Mouse (Mus musculus): Measurements from ENCODE around the gene Tnrc6a. TPM values are rescaled to one million over a fixed set of nuclear protein-coding genes. Genes with fewer than 3 reads are reported as not detected.

Gene Tnrc6a
- 20.1 and 23.8 TPM in 2 replicates for total RNA-seq (2012; rRNA removed)
- 13.5 and 16.3 TPM in 2 replicates for total RNA-seq (2014; rRNA removed)
- 48.0 and 62.0 TPM in 2 replicates for polyA plus RNA-seq (2012; ENCODE audit: insufficient read length, low read depth)

DNA sequence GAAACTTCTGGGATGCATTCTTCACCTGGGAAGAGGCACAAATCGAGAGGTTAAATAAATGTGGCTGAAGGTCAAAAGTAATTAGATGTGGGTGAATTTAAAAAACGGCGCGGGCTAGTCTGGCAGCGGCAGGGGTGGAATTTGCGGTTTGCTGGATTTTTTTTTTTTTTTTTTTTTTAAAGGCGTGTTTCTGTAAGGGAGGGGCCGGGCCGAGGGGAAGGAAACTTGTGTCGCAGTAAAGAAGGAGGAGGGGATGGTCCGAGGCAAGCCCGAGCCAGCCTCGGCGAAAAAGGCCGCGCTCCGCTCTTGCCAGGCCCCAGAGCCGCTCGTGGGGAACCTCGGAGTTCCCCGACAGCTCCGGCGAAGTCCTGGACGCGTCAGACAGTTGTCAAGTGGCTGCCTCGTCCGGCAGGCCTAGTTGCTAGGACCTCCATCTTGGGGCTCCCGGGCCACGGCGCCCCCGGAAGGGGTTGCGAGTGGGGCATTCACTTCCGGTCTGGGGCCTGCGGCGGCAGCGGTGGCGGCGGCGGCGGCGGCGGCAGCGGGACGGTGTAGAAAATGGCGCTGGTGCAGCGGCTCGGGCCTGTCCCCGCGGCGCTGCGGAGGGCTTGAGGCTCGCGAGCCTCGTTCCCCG lies at the start of gene Tnrc6a:
Tnrc6a (plus strand) TSS at position 221 of the 634 bp plus-strand sequence.
- Histone ChIP-seq H3K79me2 (replicated peaks; ENCODE audit: control insufficient read depth, extremely low read depth, insufficient read depth, poor library complexity, severe bottlenecking) (peaks cover 32% of the 10 kb centered on the region), H3K4me1 (ENCODE audit: control insufficient read depth in 1 of 2, insufficient read depth in 2 of 2) (peaks cover 0 to 35% of the 10 kb centered on the region in 2 experiments; a peak in 2 of 4 replicates), H3K9me3 (replicated peaks; ENCODE audit: low read length) (no peaks in the 10 kb centered on the region), H3K27me3 (replicated peaks) (no peaks in the 10 kb centered on the region), H3K27ac (ENCODE audit: insufficient read depth, low read depth) (peak within 1 kb of the TSS; percentile 90), H3K4me2 (ENCODE audit: insufficient read depth, low read depth, poor library complexity, severe bottlenecking) (peak within 1 kb of the TSS; percentile 84), H3K9ac (ENCODE audit: insufficient read depth, low read depth) (peak within 1 kb of the TSS; percentile 95), H3K36me3 (replicated peaks in 1 of 2; ENCODE audit: control insufficient read depth in 1 of 2, insufficient read depth in 1 of 2, low read length in 1 of 2) (peaks cover 2 to 24% of the 10 kb centered on the region in 2 experiments), H3K4me3 (replicated peaks in 1 of 3; ENCODE audit: low read depth in 2 of 3, low read length in 2 of 3, poor library complexity in 1 of 3) (peak within 1 kb of the TSS; percentile 81 to 91 (median 86))
- peak; percentile 86 for DNase-seq (ENCODE audit: extremely low read depth)
- dilution Hi-C loops (cut with MboI; ENCODE audit: extremely low pct_ligation_motif_present, extremely low pct_unique_long_range_greater_than_20kb, low sequenced_read_pairs) (no loop called here), in situ Hi-C loops (cut with MboI; ENCODE audit: low pct_ligation_motif_present, low pct_unique_long_range_greater_than_20kb, low sequenced_read_pairs) (no loop called here)
- TF ChIP-seq IRF4 (IDR thresholded peaks at IDR 0.05; ENCODE audit: low read depth, low read length) = 0 out of 2 replicates have a peak, but pooled peaks have one; percentile 9
- TF ChIP-seq CHD1 (IDR thresholded peaks at IDR 0.05; ENCODE audit: low read depth, low read length) = no peak
- no peak for TF ChIP-seq ZKSCAN1 (IDR thresholded peaks at IDR 0.05; ENCODE audit: borderline replicate concordance, low read depth, low read length)
- TF ChIP-seq TBP (conservative IDR thresholded peaks at IDR 0.05; ENCODE audit: low read depth, low read length) = no peak
- no peak for TF ChIP-seq JUN (IDR thresholded peaks at IDR 0.05; ENCODE audit: insufficient read depth, low read depth, low read length)
- peak; percentile 86 for TF ChIP-seq NELFE (IDR thresholded peaks at IDR 0.05; ENCODE audit: low read depth, low read length)
- TF ChIP-seq SMC3 (IDR thresholded peaks at IDR 0.05; ENCODE audit: low read depth, low read length) = no peak
- TF ChIP-seq RCOR1 (conservative IDR thresholded peaks at IDR 0.05; ENCODE audit: low read depth, low read length) = no peak
- TF ChIP-seq ETS1 (conservative IDR thresholded peaks at IDR 0.05; ENCODE audit: low read depth, low read length) = no peak
- no peak for TF ChIP-seq UBTF (IDR thresholded peaks at IDR 0.05; ENCODE audit: low read depth, low read length)
- TF ChIP-seq E2F4 (IDR thresholded peaks at IDR 0.05; ENCODE audit: insufficient replicate concordance, low read depth, low read length) = no peak
- peak; percentile 77 for TF ChIP-seq CHD2 (IDR thresholded peaks at IDR 0.05; ENCODE audit: low read length)
- TF ChIP-seq KAT2A (IDR thresholded peaks at IDR 0.05; ENCODE audit: insufficient replicate concordance, low read length) = peak; percentile 90; the same call in 1 of the 2 replicates
- TF ChIP-seq POLR2A (IDR thresholded peaks at IDR 0.05; ENCODE audit: low read depth, low read length) = peak; percentile 88
- TF ChIP-seq PAX5 (IDR thresholded peaks at IDR 0.05; ENCODE audit: low read length) = no peak
- TF ChIP-seq MAX (IDR thresholded peaks at IDR 0.05; ENCODE audit: low read length) = no peak
- TF ChIP-seq JUND (conservative IDR thresholded peaks at IDR 0.05; ENCODE audit: low read depth, low read length) = no peak
- no peak for TF ChIP-seq ZC3H11A (IDR thresholded peaks at IDR 0.05; ENCODE audit: low read depth, low read length)
- TF ChIP-seq ZMIZ1 (IDR thresholded peaks at IDR 0.05; ENCODE audit: low read depth, low read length) = peak; percentile 67
- TF ChIP-seq EP300 (IDR thresholded peaks at IDR 0.05; ENCODE audit: low read length) = 0 out of 2 replicates have a peak, but pooled peaks have one; percentile 10
- TF ChIP-seq CTCF (conservative IDR thresholded peaks at IDR 0.05 in 1 of 2, IDR thresholded peaks at IDR 0.05 in 1 of 2; ENCODE audit: low read depth in 2 of 2, low read length in 2 of 2) = no peak
- peak; percentile 77 for TF ChIP-seq TCF12 (IDR thresholded peaks at IDR 0.05; ENCODE audit: low read depth, low read length)
- TF ChIP-seq MEF2A (IDR thresholded peaks at IDR 0.05; ENCODE audit: borderline replicate concordance, low read depth, low read length) = 0 out of 2 replicates have a peak, but pooled peaks have one; percentile 42
- no peak for TF ChIP-seq USF2 (conservative IDR thresholded peaks at IDR 0.05; ENCODE audit: low read depth, low read length)
- TF ChIP-seq RAD21 (IDR thresholded peaks at IDR 0.05; ENCODE audit: low read depth, low read length) = no peak
- no peak; the same call in 1 of the 2 replicates for TF ChIP-seq MAFK (IDR thresholded peaks at IDR 0.05; ENCODE audit: insufficient replicate concordance, low read length)
- TF ChIP-seq GABPA (IDR thresholded peaks at IDR 0.05; ENCODE audit: insufficient replicate concordance, low read depth, low read length) = no peak
- no peak; the same call in 1 of the 2 replicates for TF ChIP-seq BHLHE40 (IDR thresholded peaks at IDR 0.05; ENCODE audit: low read depth, low read length)
- TF ChIP-seq HCFC1 (IDR thresholded peaks at IDR 0.05; ENCODE audit: low read depth, low read length) = peak; percentile 87
- peak; percentile 60; the same call in 1 of the 2 replicates for TF ChIP-seq SIN3A (IDR thresholded peaks at IDR 0.05; ENCODE audit: low read length)
- peak; percentile 99 for TF ChIP-seq ZNF384 (IDR thresholded peaks at IDR 0.05; ENCODE audit: low read depth, low read length)
- no peak for TF ChIP-seq USF1 (IDR thresholded peaks at IDR 0.05; ENCODE audit: low read depth, low read length)
- TF ChIP-seq MAZ (IDR thresholded peaks at IDR 0.05; ENCODE audit: low read depth, low read length) = no peak; the same call in 1 of the 2 replicates
- peak; percentile 68 for TF ChIP-seq ELF1 (IDR thresholded peaks at IDR 0.05; ENCODE audit: low read depth, low read length)
- TF ChIP-seq NRF1 (IDR thresholded peaks at IDR 0.05; ENCODE audit: low read depth, low read length) = peak; percentile 55
- TF ChIP-seq POLR2AphosphoS2 (IDR thresholded peaks at IDR 0.05; ENCODE audit: low read depth, low read length) = no peak
- TF ChIP-seq MYC (IDR thresholded peaks at IDR 0.05; ENCODE audit: low read depth, low read length) = peak; percentile 40; the same call in 1 of the 2 replicates
- TF ChIP-seq MXI1 (IDR thresholded peaks at IDR 0.05; ENCODE audit: low read depth, low read length) = peak; percentile 35; the same call in 1 of the 2 replicates
